Comparison of ENCODE assay signal across 9 mouse cellular contexts in the genomic region with DNA sequence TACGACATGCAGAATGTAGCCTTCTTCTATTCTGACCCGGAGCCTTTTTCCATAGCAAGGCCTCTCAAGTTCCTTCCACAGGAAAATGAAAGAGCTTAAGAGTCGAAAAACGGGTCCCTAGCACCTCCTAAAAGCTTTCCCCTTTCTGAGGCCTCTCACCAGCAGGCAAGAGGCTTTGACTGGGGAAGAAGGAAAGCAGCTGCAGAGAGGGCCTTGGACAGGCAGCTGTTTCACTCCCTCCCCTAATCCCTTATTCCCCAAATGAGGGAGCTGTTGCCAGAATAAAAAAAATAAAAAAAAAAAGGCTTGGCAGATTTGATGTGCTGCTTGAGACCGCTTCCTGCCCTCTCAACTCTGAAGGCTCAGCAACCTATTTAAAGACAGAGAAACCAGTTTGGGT. TPM values are rescaled to one million over a fixed set of nuclear protein-coding genes. Genes with fewer than 3 reads are reported as not detected.
DNase-seq lines count a peak whose midpoint lies in the region; ATAC-seq and TF ChIP-seq lines count a peak whose summit lies in the region.
"Had no signal": no experiment of that assay in that cellular context is flagged by ENCODE, and none has a peak within 500 bp of the region (broad histone marks: within the 10 kb centered on the region; RNA-seq: fewer than 3 reads in every experiment).

No protein-coding gene starts in this region.

- TF ChIP-seq CTCF in cerebellum, adult 2 months (IDR thresholded peaks at IDR 0.05; ENCODE audit: borderline replicate concordance, insufficient read depth, low read depth, low read length): no peak

- H3K4me3 ChIP-seq in embryonic facial prominence, embryonic 15.5 days (replicated peaks): no peak overlapping the region
- no peak overlapping the region for H3K4me3 ChIP-seq in midbrain, embryonic 12.5 days
- no peak overlapping the region for H3K4me3 ChIP-seq in cerebellum, adult 2 months (replicated peaks; ENCODE audit: insufficient read depth, low read depth, low read length)

- no peaks in the 10 kb centered on the region for H3K27me3 ChIP-seq in embryonic facial prominence, embryonic 15.5 days
- no peaks in the 10 kb centered on the region for H3K27me3 ChIP-seq in midbrain, embryonic 12.5 days
- no peaks in the 10 kb centered on the region for H3K27me3 ChIP-seq in cerebellum, adult 2 months (ENCODE audit: control insufficient read depth, insufficient read depth, low read length)

- H3K27ac ChIP-seq in embryonic facial prominence, embryonic 15.5 days (replicated peaks): peak overlapping the region; percentile 91
- peak overlapping the region; percentile 69 for H3K27ac ChIP-seq in midbrain, embryonic 12.5 days (replicated peaks)
- H3K27ac ChIP-seq in cerebellum, adult 2 months (ENCODE audit: insufficient read depth, low read length): no peak overlapping the region
- H3K27ac ChIP-seq: liver, embryonic 14.5 days had no signal

- H3K9ac ChIP-seq in embryonic facial prominence, embryonic 15.5 days: no peak overlapping the region
- H3K9ac ChIP-seq in midbrain, embryonic 12.5 days (replicated peaks): no peak overlapping the region
- H3K9ac ChIP-seq: liver, embryonic 14.5 days had no signal

- WGBS in embryonic facial prominence, embryonic 15.5 days: 12% methylated on average over 5 of the region's 5 CpGs
- WGBS in midbrain, embryonic 12.5 days: 38% methylated on average over 5 of the region's 5 CpGs
- WGBS in cerebellum, adult 2 months: 33% methylated on average over 5 of the region's 5 CpGs

- peak; percentile 81 for ATAC-seq in embryonic facial prominence, embryonic 15.5 days (ENCODE audit: insufficient number of reproducible peaks, low FRiP score, low TSS enrichment, low read depth)
- peak; percentile 80 for ATAC-seq in midbrain, embryonic 12.5 days (ENCODE audit: low FRiP score, low read depth)

- no peaks in the 10 kb centered on the region for H3K36me3 ChIP-seq in embryonic facial prominence, embryonic 15.5 days
- H3K36me3 ChIP-seq in midbrain, embryonic 12.5 days: no peaks in the 10 kb centered on the region

- intact Hi-C loops in heart, postnatal 10 days (cut with DNase I): no loop called here

- DNase-seq in right cerebral cortex, postnatal 14 days: peak; percentile 14
- no peak for DNase-seq in right cerebral cortex, postnatal 4 days
- DNase-seq in heart, postnatal 10 days: peak; percentile 57
- peak; percentile 10 to 13 for DNase-seq in kidney, postnatal 36 days
- DNase-seq in yolk sac, embryonic 10.5 days (ENCODE audit: low spot score): peak; percentile 14
- DNase-seq in cerebellum, adult 2 months: no peak

- H3K9me3 ChIP-seq in embryonic facial prominence, embryonic 15.5 days (replicated peaks): no peaks in the 10 kb centered on the region
- no peaks in the 10 kb centered on the region for H3K9me3 ChIP-seq in midbrain, embryonic 12.5 days

- TF ChIP-seq POLR2A in cerebellum, adult 2 months (IDR thresholded peaks at IDR 0.05; ENCODE audit: borderline replicate concordance, insufficient read depth, low read length): no peak

- 0 out of 2 replicates have a peak overlapping the region, but pooled peaks have one; percentile 22 for H3K4me2 ChIP-seq in embryonic facial prominence, embryonic 15.5 days (replicated peaks)
- no peak overlapping the region for H3K4me2 ChIP-seq in midbrain, embryonic 12.5 days (replicated peaks)

- H3K4me1 ChIP-seq in embryonic facial prominence, embryonic 15.5 days: 0 out of 2 replicates have a peak, but pooled peaks cover 10% of the 10 kb centered on the region
- peaks cover 9% of the 10 kb centered on the region; the same call in 1 of the 2 replicates for H3K4me1 ChIP-seq in midbrain, embryonic 12.5 days
- no peaks in the 10 kb centered on the region for H3K4me1 ChIP-seq in cerebellum, adult 2 months (ENCODE audit: control insufficient read depth, insufficient read depth, low read length)

RNA-seq across cellular contexts. Expression of a gene that starts 47.1 kb away (rescaled TPM):
- 292 and 321 TPM in 2 replicates for polyA plus RNA-seq in embryonic facial prominence, embryonic 15.5 days (2015; fragmentation: Nextera tagmentation; extraction: Ambion mirVana)
- total RNA-seq in heart, postnatal 10 days (2021): 10 to 100 TPM; 39.5 TPM
- 458 and 475 TPM in 2 replicates for polyA plus RNA-seq in midbrain, embryonic 12.5 days (2016; fragmentation: Nextera tagmentation; extraction: Ambion mirVana)
- 159 and 168 TPM in 2 replicates for polyA plus RNA-seq in cerebellum, adult 2 months (2012; rRNA removed)

RNA-seq across cellular contexts. Expression of a gene that starts 59.3 kb away (rescaled TPM):
- not detected in 2 replicates for polyA plus RNA-seq in embryonic facial prominence, embryonic 15.5 days (2015; fragmentation: Nextera tagmentation; extraction: Ambion mirVana)
- not detected for total RNA-seq in heart, postnatal 10 days (2021)
- polyA plus RNA-seq in midbrain, embryonic 12.5 days (2016; fragmentation: Nextera tagmentation; extraction: Ambion mirVana): not detected in 2 replicates
- 1.6 and 2.0 TPM in 2 replicates for polyA plus RNA-seq in cerebellum, adult 2 months (2012; rRNA removed)
- polyA plus RNA-seq: liver, embryonic 14.5 days had no signal

Comparison
In these comparisons a context has a peak if more than half of its experiments do, and no peak if none do; other contexts are left out.
1. DNase-seq: peak in right cerebral cortex, postnatal 14 days (single experiment), heart, postnatal 10 days (2 of 2), kidney, postnatal 36 days (2 of 2) and yolk sac, embryonic 10.5 days (single experiment); none in right cerebral cortex, postnatal 4 days (single experiment) and cerebellum, adult 2 months (0 of 2).